Mouse (Mus musculus): ENCODE measurements around the gene Mymx.

Gene Mymx

DNA sequence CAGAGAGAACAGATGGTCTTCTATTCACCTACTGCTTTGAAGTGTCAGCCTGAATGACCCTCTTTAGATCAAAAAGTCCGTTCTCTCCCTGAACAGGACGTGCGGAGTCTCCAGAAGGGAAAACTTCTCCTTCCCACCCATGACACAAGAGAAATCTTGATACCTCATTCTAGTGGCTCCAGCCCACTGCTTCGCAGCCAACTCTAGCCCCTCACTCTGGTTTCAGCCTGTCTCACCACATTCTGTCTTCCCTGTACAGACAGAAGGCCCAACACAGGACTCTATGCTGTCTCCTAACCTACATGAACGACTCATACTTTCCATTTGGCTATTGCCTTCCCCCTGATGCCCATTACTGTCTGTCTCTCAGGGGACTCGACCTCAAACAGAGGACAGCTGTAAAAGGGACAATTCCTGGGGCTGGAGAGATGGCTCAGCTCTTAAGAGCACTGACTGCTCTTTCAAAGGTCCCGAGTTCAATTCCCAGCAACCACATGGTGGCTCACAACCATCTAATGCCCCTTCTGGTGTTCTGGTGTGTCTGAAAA, 50.6 kb downstream of the Mymx start:
- DNase-seq (ENCODE audit: low read depth, low spot score): no peak

Measured in retina, adult 2 months (tissue).